Mouse (Mus musculus): ENCODE data around the gene Fhod1. TPM values are rescaled to one million over a fixed set of nuclear protein-coding genes. Genes with fewer than 3 reads are reported as not detected.

Gene Fhod1
- polyA plus RNA-seq, 1 experiment = 78.6 TPM

GRCm38 (mm10) chr8:105339886-105340635 is 7.7 kb downstream of the Fhod1 start:
- Histone ChIP-seq H3K9me3 (no peaks in the 10 kb centered on the region), H3K4me3 (replicated peaks) (peak overlapping the region; percentile 83), H3K27me3 (replicated peaks) (no peaks in the 10 kb centered on the region), H3K36me3 (replicated peaks; ENCODE audit: low read length) (peaks cover 90% of the 10 kb centered on the region), H3K4me1 (peaks cover 99% of the 10 kb centered on the region)
- TF ChIP-seq FLI1 (IDR thresholded peaks at IDR 0.05; ENCODE audit: low read length) (no peak), GATA1 (IDR thresholded peaks at IDR 0.05; ENCODE audit: borderline replicate concordance, low read length) (no peak)

DNA sequence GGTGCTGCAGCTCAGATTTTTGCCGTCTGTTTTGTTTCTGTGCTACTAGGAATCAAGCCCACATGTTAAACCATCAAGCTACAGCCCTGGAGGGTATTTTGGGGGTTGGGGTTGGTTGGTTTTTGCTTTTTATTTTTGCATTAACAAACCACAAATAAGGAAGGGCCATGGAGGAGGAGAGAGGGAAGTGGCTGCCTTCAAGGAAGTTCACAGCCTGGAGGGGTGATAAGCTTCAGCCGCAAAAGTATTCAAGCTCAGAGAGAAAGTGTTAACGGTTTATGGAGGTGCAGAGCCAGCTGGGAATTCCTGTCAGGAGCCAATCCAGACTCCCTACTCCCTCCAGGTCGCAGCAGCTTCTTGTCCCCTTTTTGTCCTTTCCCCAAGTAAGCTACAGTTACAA is 8.8 kb downstream of the Fhod1 start:
- Histone ChIP-seq H3K27me3 (replicated peaks) (no peaks in the 10 kb centered on the region), H3K4me3 (replicated peaks) (peak overlapping the region; percentile 83), H3K4me1 (peaks cover 95% of the 10 kb centered on the region), H3K9me3 (no peaks in the 10 kb centered on the region), H3K36me3 (replicated peaks; ENCODE audit: low read length) (peaks cover 92% of the 10 kb centered on the region)
- no peak for TF ChIP-seq FLI1 (IDR thresholded peaks at IDR 0.05; ENCODE audit: low read length)
- TF ChIP-seq GATA1 (IDR thresholded peaks at IDR 0.05; ENCODE audit: borderline replicate concordance, low read length) = no peak; the same call in 2 of the 3 replicates

GRCm38 (mm10) chr8:105336373-105337130 is 11.2 kb downstream of the Fhod1 start:
- peaks cover 97% of the 10 kb centered on the region for H3K36me3 ChIP-seq (replicated peaks; ENCODE audit: low read length)
- H3K9me3 ChIP-seq = no peaks in the 10 kb centered on the region
- peaks cover 91% of the 10 kb centered on the region for H3K4me1 ChIP-seq
- no peaks in the 10 kb centered on the region for H3K27me3 ChIP-seq (replicated peaks)
- TF ChIP-seq GATA1 (IDR thresholded peaks at IDR 0.05; ENCODE audit: borderline replicate concordance, low read length) (no peak), FLI1 (IDR thresholded peaks at IDR 0.05; ENCODE audit: low read length) (no peak)
- peak overlapping the region; percentile 4 for H3K4me3 ChIP-seq (replicated peaks)

DNA sequence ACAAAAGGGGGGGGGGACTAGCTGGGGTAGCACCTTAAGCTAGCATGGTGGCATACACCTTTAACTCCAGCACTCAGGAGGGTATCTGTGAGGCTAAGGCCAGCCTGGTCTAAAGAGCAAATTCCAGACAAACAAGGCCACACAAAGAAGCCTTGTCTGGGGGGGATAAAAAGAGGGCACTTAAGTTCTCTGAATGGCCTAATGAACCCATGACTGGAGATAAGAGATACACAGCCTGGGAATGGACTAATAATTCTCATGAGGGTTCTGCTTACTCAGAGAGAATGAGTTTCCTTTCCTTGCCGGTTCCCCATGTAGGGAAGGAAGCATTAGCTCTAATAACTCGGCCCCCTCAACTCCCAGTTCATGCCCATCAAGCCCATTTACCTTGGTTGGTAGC is 15.2 kb downstream of the Fhod1 start:
- H3K36me3 ChIP-seq (replicated peaks; ENCODE audit: low read length) = peaks cover 99% of the 10 kb centered on the region

GRCm38 (mm10) chr8:105331931-105332330 is 15.8 kb downstream of the Fhod1 start:
- no peak for TF ChIP-seq GATA1 (IDR thresholded peaks at IDR 0.05; ENCODE audit: borderline replicate concordance, low read length)
- no peak for TF ChIP-seq FLI1 (IDR thresholded peaks at IDR 0.05; ENCODE audit: low read length)
- Histone ChIP-seq H3K4me1 (peaks cover 90% of the 10 kb centered on the region), H3K27me3 (replicated peaks) (no peaks in the 10 kb centered on the region), H3K4me3 (replicated peaks) (peak overlapping the region; percentile 15), H3K36me3 (replicated peaks; ENCODE audit: low read length) (peaks cover 96% of the 10 kb centered on the region), H3K9me3 (no peaks in the 10 kb centered on the region)

More for the DNA sequence above, 15.2 kb downstream of the Fhod1 start:
- no peak for TF ChIP-seq GATA1 (IDR thresholded peaks at IDR 0.05; ENCODE audit: borderline replicate concordance, low read length)
- TF ChIP-seq FLI1 (IDR thresholded peaks at IDR 0.05; ENCODE audit: low read length) = no peak
- Histone ChIP-seq H3K9me3 (no peaks in the 10 kb centered on the region), H3K27me3 (replicated peaks) (no peaks in the 10 kb centered on the region), H3K4me1 (peaks cover 90% of the 10 kb centered on the region), H3K4me3 (replicated peaks) (no peak overlapping the region)

DNA sequence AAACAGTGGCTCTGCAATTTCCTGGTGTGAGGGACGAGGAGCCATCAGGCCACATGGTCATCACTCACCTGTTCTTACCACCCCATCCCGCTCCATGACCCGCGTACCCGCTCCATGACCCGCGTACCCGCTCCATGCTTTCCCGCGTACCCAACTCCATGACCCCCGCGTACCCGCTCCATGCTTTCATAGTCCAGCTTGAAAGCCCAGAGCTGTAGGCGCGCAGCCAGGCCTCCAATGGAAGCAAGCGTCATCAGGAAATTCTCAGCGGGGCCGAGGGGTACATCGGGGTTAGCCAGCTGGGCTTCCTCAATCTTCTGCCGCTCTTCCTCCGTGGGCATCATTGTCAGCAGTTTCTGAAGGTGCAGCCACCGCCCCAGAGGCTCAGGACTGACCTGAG is 16.3 kb downstream of the Fhod1 start:
- TF ChIP-seq FLI1 (IDR thresholded peaks at IDR 0.05; ENCODE audit: low read length) (no peak), GATA1 (IDR thresholded peaks at IDR 0.05; ENCODE audit: borderline replicate concordance, low read length) (no peak)
- peak overlapping the region; percentile 31 for H3K4me3 ChIP-seq (replicated peaks)
- peaks cover 89% of the 10 kb centered on the region for H3K4me1 ChIP-seq
- no peaks in the 10 kb centered on the region for H3K9me3 ChIP-seq
- peaks cover 92% of the 10 kb centered on the region for H3K36me3 ChIP-seq (replicated peaks; ENCODE audit: low read length)
- H3K27me3 ChIP-seq (replicated peaks) = no peaks in the 10 kb centered on the region

GRCm38 (mm10) chr8:105330325-105330724 is 17.4 kb downstream of the Fhod1 start:
- Histone ChIP-seq H3K36me3 (replicated peaks; ENCODE audit: low read length) (peaks cover 80% of the 10 kb centered on the region), H3K4me1 (peaks cover 79% of the 10 kb centered on the region)

GRCm38 (mm10) chr8:105326968-105327367 is 20.8 kb downstream of the Fhod1 start:
- Histone ChIP-seq H3K4me1 (peaks cover 87% of the 10 kb centered on the region), H3K4me3 (replicated peaks) (peak overlapping the region; percentile 96), H3K9me3 (no peaks in the 10 kb centered on the region), H3K36me3 (replicated peaks; ENCODE audit: low read length) (peaks cover 75% of the 10 kb centered on the region), H3K27me3 (replicated peaks) (no peaks in the 10 kb centered on the region)
- TF ChIP-seq FLI1 (IDR thresholded peaks at IDR 0.05; ENCODE audit: low read length) (no peak), GATA1 (IDR thresholded peaks at IDR 0.05; ENCODE audit: borderline replicate concordance, low read length) (no peak)

More at GRCm38 (mm10) chr8:105330325-105330724, 17.4 kb downstream of the Fhod1 start:
- TF ChIP-seq GATA1 (IDR thresholded peaks at IDR 0.05; ENCODE audit: borderline replicate concordance, low read length) (no peak), FLI1 (IDR thresholded peaks at IDR 0.05; ENCODE audit: low read length) (no peak)
- Histone ChIP-seq H3K27me3 (replicated peaks) (no peaks in the 10 kb centered on the region), H3K4me3 (replicated peaks) (no peak overlapping the region), H3K9me3 (no peaks in the 10 kb centered on the region)

DNA sequence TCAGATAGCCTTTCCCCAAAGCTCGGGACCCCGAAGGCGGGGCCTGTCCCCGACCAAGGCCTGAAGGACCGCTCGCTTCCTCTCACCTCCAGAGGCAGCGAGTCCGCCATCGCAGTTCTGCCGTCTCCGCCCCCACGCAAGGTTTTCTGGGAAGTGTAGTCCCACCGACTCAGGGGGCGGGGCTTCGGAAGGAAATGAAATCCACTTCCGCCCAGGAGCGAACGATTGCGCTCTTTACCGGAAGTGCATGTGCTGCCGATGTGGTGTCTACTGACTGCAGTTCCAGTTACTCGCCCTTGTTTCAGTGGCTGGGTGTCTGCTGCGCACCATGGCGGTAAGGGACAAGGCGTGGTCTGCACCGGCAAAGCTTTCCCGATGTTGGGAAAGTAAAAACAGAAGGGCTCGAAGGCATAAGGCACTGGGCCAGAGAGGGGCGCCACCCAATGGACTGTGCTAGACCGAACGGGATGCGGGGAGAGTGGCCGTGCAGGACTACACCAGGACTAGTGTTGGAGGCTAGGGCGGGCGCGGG is 21.5 kb downstream of the Fhod1 start, which contains the start of the genes Lrrc29 and Tmem208:
Gene Lrrc29, minus strand, starts transcription at position 138 of the 532 bp plus-strand sequence.
Gene Tmem208, plus strand, starts transcription at position 214 of the 532 bp plus-strand sequence.
- Histone ChIP-seq H3K4me3 (replicated peaks) (peak within 1 kb of the TSS; percentile 96), H3K4me1 (peaks cover 86% of the 10 kb centered on the region), H3K9me3 (no peaks in the 10 kb centered on the region), H3K36me3 (replicated peaks; ENCODE audit: low read length) (peaks cover 74% of the 10 kb centered on the region), H3K27me3 (replicated peaks) (no peaks in the 10 kb centered on the region)
- TF ChIP-seq GATA1 (IDR thresholded peaks at IDR 0.05; ENCODE audit: borderline replicate concordance, low read length) (no peak), FLI1 (IDR thresholded peaks at IDR 0.05; ENCODE audit: low read length) (peak; percentile 93)
